Mouse (Mus musculus) hematopoietic stem cell, adult 5-6 weeks (primary cell): ENCODE results near the gene Cmtm6. TPM values are rescaled to one million over a fixed set of nuclear protein-coding genes. Genes with fewer than 3 reads are reported as not detected.
A peak's percentile ranks its signal among the peaks of the same experiment; 100 is the strongest.
"Not testable (repeated sequence)": the region's sequence is repeated elsewhere in the genome, so short reads cannot be mapped to it uniquely, and the experiment has no call there.

Experiments
- ATAC-seq, 2 experiments: fragments of 125-278 bp in 1 of 2; replicated peaks in 1 of 2; 2 replicates each; pipeline ENCODE4 v1.8.0; 2016 to 2017; ENCODE audit warnings: inconsistent platforms in 2 of 2, mild to moderate bottlenecking in 2 of 2, moderate number of reproducible peaks in 2 of 2, low read depth in 1 of 2, moderate TSS enrichment in 1 of 2; ENCODE audit not compliant: low FRiP score in 2 of 2, poor library complexity in 2 of 2, severe bottlenecking in 2 of 2, insufficient read depth in 1 of 2, low TSS enrichment in 1 of 2
- total RNA-seq: library from RNA; stranded (forward); fragments of 172-1452, 232-1000 nt; gene quantifications from 2 replicates; pipeline ENCODE4 v1.2.3, GENCODE M21; 2017

Gene Cmtm6
- 66.4 and 85.0 TPM in 2 replicates for total RNA-seq

GRCm38 (mm10) chr9:114731011-114731755, at the start of gene Cmtm6:
Cmtm6 (plus strand) TSS chr9:114731116.
- ATAC-seq: peak; percentile 93 to 94

GRCm38 (mm10) chr9:114682193-114682592, 48.7 kb upstream of the Cmtm6 start:
- peak; percentile 36 to 71; a peak in 3 of 4 replicates for ATAC-seq

DNA sequence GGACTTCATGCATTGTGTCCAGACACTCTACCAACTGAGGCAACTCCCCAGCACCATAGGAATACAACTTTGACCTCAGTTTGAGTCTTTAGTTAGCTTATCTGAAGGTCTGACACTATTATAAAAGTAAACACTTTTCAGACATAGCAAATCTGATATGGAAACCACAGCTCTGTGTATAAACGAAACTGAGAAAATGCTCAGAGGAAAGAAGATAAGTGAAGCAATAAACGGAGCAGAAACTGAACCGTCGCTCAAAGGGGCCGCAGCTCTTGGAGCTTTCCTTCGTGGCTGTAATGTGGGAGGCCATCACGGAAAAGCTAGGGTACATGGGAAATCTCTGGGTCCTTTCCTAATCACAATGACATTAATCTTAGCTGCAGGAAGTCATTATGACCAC, 44.7 kb upstream of the Cmtm6 start:
- no peak for ATAC-seq

- no peak for ATAC-seq
Observed at GRCm38 (mm10) chr9:114687639-114688038, 43.3 kb upstream of the Cmtm6 start.

- ATAC-seq: peak; percentile 94
Observed at GRCm38 (mm10) chr9:114688252-114688952, 42.5 kb upstream of the Cmtm6 start, which contains the start of gene Dync1li1. Dync1li1 (plus strand) TSS chr9:114688790.

GRCm38 (mm10) chr9:114688953-114689407, 41.9 kb upstream of the Cmtm6 start:
- peak; percentile 17 to 30; a peak in 3 of 4 replicates for ATAC-seq

DNA sequence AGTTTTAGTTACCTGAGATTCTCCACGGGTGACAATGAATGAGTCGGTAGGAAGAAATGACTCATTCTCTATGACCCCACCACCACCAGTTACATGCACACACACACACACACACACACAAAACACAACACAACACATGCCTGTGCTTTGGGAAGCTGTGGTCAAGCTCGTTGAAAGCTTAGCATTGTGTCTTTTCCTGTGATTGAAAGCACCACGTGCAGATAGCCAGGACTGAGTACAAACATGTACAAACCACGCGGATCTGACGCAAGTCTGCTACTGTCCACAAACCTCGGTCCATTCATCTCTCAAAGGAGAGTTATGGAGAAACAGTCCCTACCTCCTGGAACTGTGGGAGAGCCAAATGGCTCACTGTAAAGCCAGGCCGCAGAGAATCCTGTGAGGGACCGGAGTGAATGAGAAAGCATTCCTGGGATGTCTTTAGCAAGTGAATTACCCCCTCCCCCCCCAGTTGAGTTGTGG, 40.8 kb upstream of the Cmtm6 start:
- no peak for ATAC-seq

DNA sequence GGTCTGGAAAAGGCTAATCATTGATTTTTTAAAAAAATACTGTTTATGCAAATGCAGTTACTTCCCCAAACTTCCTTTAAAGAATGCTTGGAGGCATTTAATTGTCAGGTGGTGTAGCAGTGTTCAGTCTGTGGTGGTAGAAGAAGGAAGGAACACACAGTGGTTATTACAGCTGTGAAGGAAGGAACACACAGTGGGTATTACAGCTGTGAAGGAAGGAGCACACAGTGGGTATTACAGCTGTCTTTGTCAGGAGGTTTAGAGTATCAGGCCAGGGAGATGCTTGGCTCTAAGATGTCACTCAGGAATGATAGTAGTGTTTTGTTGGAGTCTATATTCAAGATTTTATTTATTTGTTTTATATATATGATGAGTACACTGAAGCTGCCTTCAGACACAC, 39.8 kb upstream of the Cmtm6 start:
- ATAC-seq: no peak

- ATAC-seq: not testable (repeated sequence)
Observed at GRCm38 (mm10) chr9:114695662-114696061, 35.3 kb upstream of the Cmtm6 start.

DNA sequence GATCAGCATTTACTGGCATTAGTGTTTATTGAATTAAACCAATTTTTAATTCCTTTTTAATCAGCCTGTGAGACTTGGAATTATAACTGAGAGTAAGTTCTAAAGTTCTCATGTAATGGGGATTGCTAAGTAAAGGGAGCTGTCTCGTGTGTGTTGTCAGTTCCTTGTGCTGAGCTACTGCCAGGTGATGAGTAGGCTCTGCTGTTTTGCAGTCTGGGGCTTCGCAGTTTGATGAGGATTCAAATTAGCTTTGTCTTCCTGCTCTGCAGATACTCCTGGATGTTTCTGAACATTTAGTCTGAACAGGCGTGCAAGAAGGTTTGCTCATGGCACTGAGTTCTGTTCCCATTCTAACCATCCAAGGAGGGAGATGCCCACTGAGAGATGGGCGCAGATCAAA, 33.8 kb upstream of the Cmtm6 start:
- no peak for ATAC-seq

DNA sequence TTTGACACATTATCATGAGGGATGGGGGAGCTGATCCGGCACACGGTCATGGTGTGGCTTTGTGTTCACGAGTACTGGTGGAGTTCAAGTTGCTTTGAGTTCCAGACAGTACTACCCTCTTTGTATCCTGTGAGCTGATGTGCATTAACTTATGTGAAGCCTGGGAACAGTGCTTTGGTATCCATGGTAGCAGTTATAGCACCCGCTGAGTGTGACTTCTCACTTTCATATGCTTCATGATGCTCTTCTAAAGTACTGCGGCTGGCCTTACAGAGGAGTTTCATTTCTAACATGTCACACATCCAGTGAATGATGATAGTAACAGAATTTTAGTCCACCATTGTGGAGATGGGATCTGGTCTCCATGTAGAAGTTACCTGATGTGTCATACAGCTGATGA, 33.0 kb upstream of the Cmtm6 start:
- ATAC-seq: no peak

- ATAC-seq: no peak
Observed at GRCm38 (mm10) chr9:114699262-114699661, 31.7 kb upstream of the Cmtm6 start.

DNA sequence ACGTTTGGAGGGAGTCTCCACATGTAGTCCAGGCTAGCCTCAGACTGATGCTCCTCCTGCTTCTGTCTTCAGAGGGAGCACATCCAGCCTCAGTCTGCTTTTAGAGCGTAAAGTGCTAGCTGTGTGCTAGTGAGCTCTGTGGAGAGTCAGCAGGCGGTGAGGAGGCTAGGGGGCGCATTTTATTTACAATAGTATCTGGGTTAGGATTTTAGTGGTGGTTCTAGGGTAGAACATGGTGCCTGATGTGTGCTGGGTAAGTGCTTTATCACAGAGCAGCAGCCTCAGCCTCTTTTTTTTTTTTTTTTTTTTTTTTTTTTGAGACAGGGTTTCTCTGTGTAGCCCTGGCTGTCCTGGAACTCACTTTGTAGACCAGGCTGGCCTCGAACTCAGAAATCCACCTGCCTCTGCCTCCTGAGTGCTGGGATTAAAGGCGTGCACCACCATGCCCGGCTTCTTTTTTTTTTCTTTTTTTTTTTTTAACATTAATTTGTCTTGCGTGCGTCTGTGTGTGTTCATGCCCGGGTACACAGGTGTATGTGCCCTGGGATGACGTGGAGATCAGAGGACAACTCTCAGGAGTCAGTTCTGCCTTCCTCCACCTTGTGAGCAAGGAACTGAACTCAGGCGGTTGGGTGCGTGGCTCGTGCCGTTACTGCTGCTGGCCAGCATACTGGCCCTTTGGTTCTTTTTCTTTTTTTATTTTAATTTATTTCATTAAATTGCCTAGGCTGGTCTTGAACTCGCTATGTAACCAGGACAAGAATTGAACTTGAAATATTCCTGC, 30.8 kb upstream of the Cmtm6 start:
- ATAC-seq: no peak

- ATAC-seq: no peak
Observed at GRCm38 (mm10) chr9:114701031-114701430, 29.9 kb upstream of the Cmtm6 start.

- no peak for ATAC-seq
Observed at GRCm38 (mm10) chr9:114701921-114702320, 29.0 kb upstream of the Cmtm6 start.

DNA sequence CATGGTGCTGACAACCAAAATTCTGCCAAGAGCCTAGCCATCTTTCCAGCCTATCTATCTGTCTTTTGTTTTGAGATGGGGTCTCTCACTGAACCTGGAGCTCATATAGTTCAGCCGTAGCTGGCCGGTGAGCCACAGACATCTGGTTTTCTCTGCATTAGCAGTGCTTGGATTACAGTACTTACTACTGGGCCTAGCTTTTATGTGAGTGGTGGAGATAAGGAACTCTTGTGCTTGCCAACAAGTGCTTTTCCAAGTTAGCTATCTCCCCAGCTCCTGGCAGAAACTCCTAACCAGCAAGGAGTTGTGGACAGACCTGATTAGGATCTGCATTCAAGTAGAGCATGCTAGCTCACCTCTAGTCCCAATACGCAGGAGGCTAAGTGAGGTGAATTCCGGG, 23.1 kb upstream of the Cmtm6 start:
- no peak for ATAC-seq

- ATAC-seq: no peak
Observed at GRCm38 (mm10) chr9:114710345-114710744, 20.6 kb upstream of the Cmtm6 start.

GRCm38 (mm10) chr9:114713481-114713880, 17.4 kb upstream of the Cmtm6 start:
- no peak for ATAC-seq
